Mouse (Mus musculus): ENCODE data around the gene Utp4.

The Utp4 gene

GRCm38 (mm10) chr8:106893481-106894156, at the start of gene Utp4:
Gene Utp4, plus strand, starts transcription at chr8:106893636.
- CTCF ChIA-PET: no interaction called here

GRCm38 (mm10) chr8:106850034-106850433, 43.4 kb upstream of the Utp4 start:
- CTCF ChIA-PET: no interaction called here

- CTCF ChIA-PET: no interaction called here
These were observed 38.7 kb upstream of the Utp4 start for GRCm38 (mm10) chr8:106854534-106855241.

- CTCF ChIA-PET: no interaction called here
These were observed 38.2 kb upstream of the Utp4 start for GRCm38 (mm10) chr8:106855242-106855562.

GRCm38 (mm10) chr8:106862845-106863244, 30.6 kb upstream of the Utp4 start:
- CTCF ChIA-PET: no interaction called here

GRCm38 (mm10) chr8:106865354-106865753, 28.1 kb upstream of the Utp4 start:
- CTCF ChIA-PET: no interaction called here

- CTCF ChIA-PET: no interaction called here
These were observed 23.4 kb upstream of the Utp4 start, which contains the start of gene Has3 for GRCm38 (mm10) chr8:106870051-106870450. Gene Has3, plus strand, starts transcription at chr8:106870242.

- CTCF ChIA-PET: no interaction called here
These were observed 22.7 kb upstream of the Utp4 start for GRCm38 (mm10) chr8:106870537-106871327.

GRCm38 (mm10) chr8:106871328-106871926, 22.0 kb upstream of the Utp4 start:
- CTCF ChIA-PET: no interaction called here

- CTCF ChIA-PET: no interaction called here
These were observed 21.5 kb upstream of the Utp4 start for GRCm38 (mm10) chr8:106871931-106872371.

- CTCF ChIA-PET: no interaction called here
These were observed 20.9 kb upstream of the Utp4 start for GRCm38 (mm10) chr8:106872454-106873034.

- CTCF ChIA-PET: interaction anchor here (0.6 kb wide), 1 partner anchor 143 kb away, joined by 20 read pairs; no protein-coding TSS in a partner anchor
These were observed 13.2 kb upstream of the Utp4 start for GRCm38 (mm10) chr8:106880121-106880707.

GRCm38 (mm10) chr8:106884094-106884493, 9.3 kb upstream of the Utp4 start:
- CTCF ChIA-PET: interaction anchor here (0.6 kb wide), 1 partner anchor 126 kb away, joined by 11 read pairs; no protein-coding TSS in a partner anchor

- CTCF ChIA-PET: interaction anchor here (1.1 kb wide), 1 partner anchor 11 kb away, joined by 3 read pairs; no protein-coding TSS in a partner anchor
These were observed 8.5 kb upstream of the Utp4 start for GRCm38 (mm10) chr8:106884826-106885400.

GRCm38 (mm10) chr8:106887336-106888189, 5.9 kb upstream of the Utp4 start:
- CTCF ChIA-PET: no interaction called here

GRCm38 (mm10) chr8:106888803-106889202, 4.6 kb upstream of the Utp4 start:
- CTCF ChIA-PET: interaction anchor here (0.6 kb wide), 1 partner anchor 357 kb away, joined by 5 read pairs; no protein-coding TSS in a partner anchor

- CTCF ChIA-PET: interaction anchor here (0.6 kb wide), 1 partner anchor 10 kb away, joined by 3 read pairs; no protein-coding TSS in a partner anchor
These were observed 1.1 kb upstream of the Utp4 start for GRCm38 (mm10) chr8:106892210-106892805.

- CTCF ChIA-PET: interaction anchor here (0.6 kb wide), 1 partner anchor 157 kb away, joined by 6 read pairs; no protein-coding TSS in a partner anchor
These were observed 507 bp upstream of the Utp4 start for GRCm38 (mm10) chr8:106892806-106893451.

GRCm38 (mm10) chr8:106899473-106899872, 6.0 kb downstream of the Utp4 start:
- CTCF ChIA-PET: interaction anchor here (0.5 kb wide), 1 partner anchor 1781 kb away, joined by 3 read pairs; no protein-coding TSS in a partner anchor
